Mouse (Mus musculus): ENCODE measurements around the gene Adi1. TPM values are rescaled to one million over a fixed set of nuclear protein-coding genes. Genes with fewer than 3 reads are reported as not detected.

Adi1 gene
- polyA plus RNA-seq, 1 experiment from 2014 or later = 97.4 TPM

DNA sequence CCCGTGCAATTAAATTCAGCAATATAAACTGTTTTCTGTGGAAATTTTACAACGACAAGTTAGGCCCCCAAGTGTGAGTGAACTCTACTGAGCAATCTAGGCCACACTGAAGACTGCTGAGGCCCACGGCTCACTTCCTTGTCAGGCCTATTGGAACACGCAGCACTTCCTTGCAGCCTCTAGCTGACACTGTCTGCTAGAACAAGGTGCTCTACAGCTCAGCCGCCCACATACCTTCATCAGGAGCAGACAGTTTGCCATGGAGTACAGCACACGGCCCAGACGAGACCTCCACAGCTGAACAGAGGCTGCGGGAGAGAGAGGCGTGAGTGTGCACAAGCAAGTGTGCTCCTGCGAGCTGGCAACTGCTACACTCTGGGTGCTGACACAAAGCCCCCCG is 26.3 kb downstream of the Adi1 start:
- Histone ChIP-seq H3K36me3 (ENCODE audit: insufficient read depth, low read length) (no peaks in the 10 kb centered on the region), H3K4me2 (replicated peaks; ENCODE audit: low read depth, low read length) (no peak overlapping the region), H3K9me3 (ENCODE audit: low read length) (no peaks in the 10 kb centered on the region), H3K4me1 (ENCODE audit: insufficient read depth, low read length) (peaks cover 19% of the 10 kb centered on the region), H3K9ac (replicated peaks; ENCODE audit: low read length) (no peak overlapping the region), H3K27ac (ENCODE audit: low read length) (no peak overlapping the region), H3K4me3 (ENCODE audit: low read length) (no peak overlapping the region), H3K27me3 (ENCODE audit: insufficient read depth, low read length) (no peaks in the 10 kb centered on the region)
- WGBS = 73% methylated on average over 11 of the region's 11 CpGs
- ATAC-seq (ENCODE audit: low FRiP score, low TSS enrichment) = no peak

DNA sequence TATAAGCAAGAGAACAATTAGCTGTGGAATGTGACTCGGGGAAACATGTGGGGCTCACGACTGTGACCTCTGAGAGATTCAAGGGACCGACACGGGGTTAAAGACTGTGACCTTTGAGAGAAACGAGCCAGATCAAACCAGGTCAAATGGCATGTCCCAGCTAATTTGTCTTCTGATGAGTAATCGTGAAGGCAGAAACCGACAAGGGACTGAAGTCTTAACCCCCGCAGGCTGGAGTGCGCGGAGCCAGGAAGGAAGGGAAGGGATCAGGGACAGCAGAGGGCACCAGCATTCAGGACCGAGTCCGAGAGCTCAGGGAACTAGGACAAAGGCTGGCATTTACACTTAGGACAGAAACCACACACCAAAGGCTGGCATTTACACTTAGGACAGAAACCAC is 29.4 kb downstream of the Adi1 start:
- Histone ChIP-seq H3K27ac (ENCODE audit: low read length) (no peak overlapping the region), H3K4me1 (ENCODE audit: insufficient read depth, low read length) (peaks cover 16% of the 10 kb centered on the region), H3K4me3 (ENCODE audit: low read length) (no peak overlapping the region), H3K27me3 (ENCODE audit: insufficient read depth, low read length) (no peaks in the 10 kb centered on the region), H3K9me3 (ENCODE audit: low read length) (no peaks in the 10 kb centered on the region), H3K36me3 (ENCODE audit: insufficient read depth, low read length) (peaks cover 5% of the 10 kb centered on the region; the same call in 1 of the 2 replicates), H3K4me2 (replicated peaks; ENCODE audit: low read depth, low read length) (no peak overlapping the region), H3K9ac (replicated peaks; ENCODE audit: low read length) (no peak overlapping the region)
- ATAC-seq (ENCODE audit: low FRiP score, low TSS enrichment) = no peak; the same call in 1 of the 2 replicates
- 10% methylated on average over 12 of the region's 12 CpGs for WGBS

DNA sequence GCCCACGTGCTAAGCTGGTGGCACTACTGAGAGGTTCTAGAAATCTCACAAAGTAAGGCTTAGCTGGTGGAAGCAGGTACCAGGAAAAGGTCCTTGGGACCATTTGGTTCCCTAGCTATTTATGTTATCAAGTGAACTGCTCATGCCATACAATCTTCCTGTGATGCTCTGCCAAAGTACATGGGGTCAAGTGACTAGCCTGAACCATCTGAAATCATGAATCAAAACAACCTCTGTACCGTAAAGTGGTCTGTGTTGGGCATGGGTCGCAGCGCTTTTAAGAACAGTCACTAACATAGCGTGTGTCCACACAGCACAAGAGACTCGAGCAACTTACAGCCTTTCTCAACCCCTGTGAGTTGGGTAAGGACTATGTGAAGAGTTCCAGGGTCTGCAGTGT is 30.2 kb downstream of the Adi1 start:
- H3K9me3 ChIP-seq (ENCODE audit: low read length) = no peaks in the 10 kb centered on the region
- no peaks in the 10 kb centered on the region for H3K27me3 ChIP-seq (ENCODE audit: insufficient read depth, low read length)
- WGBS = 75% methylated on average over 6 of the region's 6 CpGs
- H3K27ac ChIP-seq (ENCODE audit: low read length) = no peak overlapping the region
- no peak overlapping the region for H3K4me3 ChIP-seq (ENCODE audit: low read length)
- no peak overlapping the region for H3K9ac ChIP-seq (replicated peaks; ENCODE audit: low read length)
- ATAC-seq (ENCODE audit: low FRiP score, low TSS enrichment) = no peak
- no peak overlapping the region for H3K4me2 ChIP-seq (replicated peaks; ENCODE audit: low read depth, low read length)
- peaks cover 13% of the 10 kb centered on the region; the same call in 1 of the 2 replicates for H3K36me3 ChIP-seq (ENCODE audit: insufficient read depth, low read length)
- peaks cover 16% of the 10 kb centered on the region for H3K4me1 ChIP-seq (ENCODE audit: insufficient read depth, low read length)

GRCm38 (mm10) chr12:28708154-28708553 is 33.1 kb downstream of the Adi1 start:
- H3K9ac ChIP-seq (replicated peaks; ENCODE audit: low read length) = no peak overlapping the region
- no peaks in the 10 kb centered on the region for H3K27me3 ChIP-seq (ENCODE audit: insufficient read depth, low read length)
- no peaks in the 10 kb centered on the region for H3K9me3 ChIP-seq (ENCODE audit: low read length)
- 71% methylated on average over 4 of the region's 4 CpGs for WGBS
- H3K4me1 ChIP-seq (ENCODE audit: insufficient read depth, low read length) = peaks cover 11% of the 10 kb centered on the region
- peaks cover 33% of the 10 kb centered on the region for H3K36me3 ChIP-seq (ENCODE audit: insufficient read depth, low read length)
- no peak for ATAC-seq (ENCODE audit: low FRiP score, low TSS enrichment)
- no peak overlapping the region for H3K4me3 ChIP-seq (ENCODE audit: low read length)
- H3K27ac ChIP-seq (ENCODE audit: low read length) = no peak overlapping the region
- no peak overlapping the region for H3K4me2 ChIP-seq (replicated peaks; ENCODE audit: low read depth, low read length)

DNA sequence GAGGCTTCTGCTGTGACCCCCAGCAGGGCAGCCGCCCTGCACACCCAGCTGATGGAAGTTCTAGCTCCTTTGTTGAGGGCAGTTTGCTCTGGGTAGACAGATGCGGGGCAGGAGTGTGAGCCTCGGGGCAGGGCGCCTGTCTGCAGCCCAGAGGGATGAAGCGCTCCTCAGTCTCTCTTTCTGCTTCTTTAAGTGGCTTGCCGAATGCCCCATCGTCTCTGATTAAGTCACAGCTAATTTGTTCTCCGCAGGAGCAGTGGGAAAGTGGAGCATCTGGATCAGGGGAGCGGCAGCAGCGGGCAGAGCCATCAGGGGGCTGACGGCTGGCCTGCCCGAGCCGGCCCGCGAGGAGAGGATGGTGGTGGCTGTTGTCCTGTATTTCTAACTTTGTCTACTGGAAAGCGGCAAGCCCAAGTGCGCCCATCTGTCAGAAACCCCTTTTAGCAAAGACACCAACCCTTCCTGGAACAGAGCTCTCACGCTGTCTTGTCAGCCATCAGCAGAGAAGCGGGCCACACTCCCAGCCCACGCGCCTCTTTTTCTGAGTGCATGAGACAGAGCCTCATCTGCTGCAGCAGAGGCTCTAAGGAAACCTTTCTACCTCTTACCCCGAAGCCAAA is 35.6 kb downstream of the Adi1 start:
- Histone ChIP-seq H3K9me3 (ENCODE audit: low read length) (no peaks in the 10 kb centered on the region), H3K27me3 (ENCODE audit: insufficient read depth, low read length) (no peaks in the 10 kb centered on the region), H3K4me1 (ENCODE audit: insufficient read depth, low read length) (no peaks in the 10 kb centered on the region), H3K27ac (ENCODE audit: low read length) (no peak overlapping the region), H3K4me3 (ENCODE audit: low read length) (no peak overlapping the region), H3K9ac (replicated peaks; ENCODE audit: low read length) (no peak overlapping the region), H3K36me3 (ENCODE audit: insufficient read depth, low read length) (peaks cover 33% of the 10 kb centered on the region), H3K4me2 (replicated peaks; ENCODE audit: low read depth, low read length) (no peak overlapping the region)
- no peak for ATAC-seq (ENCODE audit: low FRiP score, low TSS enrichment)
- 89% methylated on average over 22 of the region's 22 CpGs for WGBS

GRCm38 (mm10) chr12:28714822-28715632 is 40.0 kb downstream of the Adi1 start:
- ATAC-seq (ENCODE audit: low FRiP score, low TSS enrichment) = no peak
- Histone ChIP-seq H3K9ac (replicated peaks; ENCODE audit: low read length) (no peak overlapping the region), H3K27me3 (ENCODE audit: insufficient read depth, low read length) (no peaks in the 10 kb centered on the region), H3K27ac (ENCODE audit: low read length) (no peak overlapping the region), H3K4me3 (ENCODE audit: low read length) (no peak overlapping the region), H3K4me1 (ENCODE audit: insufficient read depth, low read length) (no peaks in the 10 kb centered on the region), H3K4me2 (replicated peaks; ENCODE audit: low read depth, low read length) (no peak overlapping the region), H3K36me3 (ENCODE audit: insufficient read depth, low read length) (peaks cover 36% of the 10 kb centered on the region), H3K9me3 (ENCODE audit: low read length) (no peaks in the 10 kb centered on the region)
- WGBS = 81% methylated on average over 24 of the region's 24 CpGs

GRCm38 (mm10) chr12:28717066-28717465 is 42.0 kb downstream of the Adi1 start:
- Histone ChIP-seq H3K9me3 (ENCODE audit: low read length) (no peaks in the 10 kb centered on the region), H3K36me3 (ENCODE audit: insufficient read depth, low read length) (peaks cover 38% of the 10 kb centered on the region), H3K27ac (ENCODE audit: low read length) (no peak overlapping the region), H3K4me1 (ENCODE audit: insufficient read depth, low read length) (no peaks in the 10 kb centered on the region), H3K4me3 (ENCODE audit: low read length) (no peak overlapping the region), H3K4me2 (replicated peaks; ENCODE audit: low read depth, low read length) (no peak overlapping the region), H3K9ac (replicated peaks; ENCODE audit: low read length) (no peak overlapping the region), H3K27me3 (ENCODE audit: insufficient read depth, low read length) (no peaks in the 10 kb centered on the region)
- 59% methylated on average over 2 of the region's 2 CpGs for WGBS
- no peak for ATAC-seq (ENCODE audit: low FRiP score, low TSS enrichment)

DNA sequence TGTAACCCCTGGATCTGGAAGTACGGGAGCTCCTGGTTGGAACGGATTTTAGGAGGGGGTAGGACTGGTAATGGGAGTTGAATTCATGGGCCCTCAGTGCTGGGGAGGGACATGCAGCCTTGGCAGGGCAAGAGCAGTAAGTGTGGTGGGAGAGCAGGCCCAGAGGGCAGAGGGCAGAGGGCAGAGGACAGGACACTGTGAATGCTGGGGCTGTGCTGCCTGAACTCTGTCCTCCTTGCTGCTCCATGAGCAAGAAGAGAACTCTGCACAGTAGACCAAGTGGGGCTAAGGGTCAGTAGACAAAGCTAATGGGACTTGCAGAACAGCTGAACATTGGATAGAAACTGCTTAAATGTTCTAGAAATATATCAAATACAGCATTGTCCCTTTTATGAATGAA is 43.1 kb downstream of the Adi1 start:
- H3K36me3 ChIP-seq (ENCODE audit: insufficient read depth, low read length) = peaks cover 34% of the 10 kb centered on the region
- no peaks in the 10 kb centered on the region for H3K27me3 ChIP-seq (ENCODE audit: insufficient read depth, low read length)
- H3K4me2 ChIP-seq (replicated peaks; ENCODE audit: low read depth, low read length) = no peak overlapping the region
- H3K4me3 ChIP-seq (ENCODE audit: low read length) = no peak overlapping the region
- WGBS = 95% methylated on average over 2 of the region's 2 CpGs
- H3K27ac ChIP-seq (ENCODE audit: low read length) = no peak overlapping the region
- no peaks in the 10 kb centered on the region for H3K9me3 ChIP-seq (ENCODE audit: low read length)
- no peak for ATAC-seq (ENCODE audit: low FRiP score, low TSS enrichment)
- no peak overlapping the region for H3K9ac ChIP-seq (replicated peaks; ENCODE audit: low read length)
- no peaks in the 10 kb centered on the region for H3K4me1 ChIP-seq (ENCODE audit: insufficient read depth, low read length)

DNA sequence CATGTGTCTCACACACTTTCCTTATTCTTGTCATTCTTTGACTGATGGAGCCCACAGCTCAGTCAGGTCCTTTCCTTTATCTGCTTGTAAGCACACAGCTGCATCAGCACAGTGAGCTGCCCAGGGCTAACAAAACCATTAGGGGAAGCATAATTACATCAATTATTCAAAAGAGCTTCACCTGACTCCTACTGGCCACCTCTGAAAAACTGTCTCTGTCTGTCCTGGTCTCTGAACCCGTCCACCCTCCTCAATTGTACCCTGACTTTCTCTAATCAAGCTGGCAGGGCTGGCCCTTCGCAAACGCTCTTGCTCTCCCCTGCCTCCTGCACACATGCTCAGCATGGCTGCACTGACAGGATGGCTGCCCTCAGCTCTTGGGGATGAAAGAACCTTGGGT is 49.3 kb downstream of the Adi1 start:
- H3K4me1 ChIP-seq (ENCODE audit: insufficient read depth, low read length) = no peaks in the 10 kb centered on the region
- H3K36me3 ChIP-seq (ENCODE audit: insufficient read depth, low read length) = peaks cover 29% of the 10 kb centered on the region
- ATAC-seq (ENCODE audit: low FRiP score, low TSS enrichment) = no peak
- no peaks in the 10 kb centered on the region for H3K27me3 ChIP-seq (ENCODE audit: insufficient read depth, low read length)
- no peak overlapping the region for H3K27ac ChIP-seq (ENCODE audit: low read length)
- no peaks in the 10 kb centered on the region for H3K9me3 ChIP-seq (ENCODE audit: low read length)
- H3K4me3 ChIP-seq (ENCODE audit: low read length) = no peak overlapping the region
- no peak overlapping the region for H3K9ac ChIP-seq (replicated peaks; ENCODE audit: low read length)
- H3K4me2 ChIP-seq (replicated peaks; ENCODE audit: low read depth, low read length) = no peak overlapping the region
- WGBS = 74% methylated on average over 3 of the region's 3 CpGs

GRCm38 (mm10) chr12:28726204-28726603 is 51.2 kb downstream of the Adi1 start:
- Histone ChIP-seq H3K27ac (ENCODE audit: low read length) (no peak overlapping the region), H3K36me3 (ENCODE audit: insufficient read depth, low read length) (peaks cover 12% of the 10 kb centered on the region), H3K4me1 (ENCODE audit: insufficient read depth, low read length) (no peaks in the 10 kb centered on the region), H3K9me3 (ENCODE audit: low read length) (no peaks in the 10 kb centered on the region), H3K4me3 (ENCODE audit: low read length) (no peak overlapping the region), H3K4me2 (replicated peaks; ENCODE audit: low read depth, low read length) (no peak overlapping the region), H3K9ac (replicated peaks; ENCODE audit: low read length) (no peak overlapping the region), H3K27me3 (ENCODE audit: insufficient read depth, low read length) (no peaks in the 10 kb centered on the region)
- ATAC-seq (ENCODE audit: low FRiP score, low TSS enrichment) = no peak
- 87% methylated on average over 4 of the region's 4 CpGs for WGBS
